Mouse (Mus musculus) cerebellum, adult 2 months (tissue): Measurements from ENCODE around the gene 4930572O03Rik.
"Not testable (repeated sequence)": the region's sequence is repeated elsewhere in the genome, so short reads cannot be mapped to it uniquely, and the experiment has no call there.

ENCODE experiments used
- CTCF ChIP-seq: fragments of 200-500 bp; IDR thresholded peaks from 2 replicates; pipeline ENCODE4 v1.5.1; 2011; ENCODE audit warnings: low read depth, mild to moderate bottlenecking, control low read depth, low read length, moderate library complexity, borderline replicate concordance; ENCODE audit not compliant: insufficient read depth
- POLR2A ChIP-seq: fragments of 200-500 bp; IDR thresholded peaks from 2 replicates; pipeline ENCODE4 v1.6.1; 2011; ENCODE audit warnings: low read length, control low read depth, borderline replicate concordance; ENCODE audit not compliant: insufficient read depth

- TF ChIP-seq CTCF, POLR2A: not testable (repeated sequence)
Measured at GRCm38 (mm10) chr5:15690822-15691221, 34.0 kb upstream of the 4930572O03Rik start.
